Comparison of ENCODE assay signal across 8 mouse cellular contexts in genomic region chr1:153307509-153308178, GRCm38 (mm10). TPM values are rescaled to one million over a fixed set of nuclear protein-coding genes. Genes with fewer than 3 reads are reported as not detected.
DNase-seq lines count a peak whose midpoint lies in the region; ATAC-seq and TF ChIP-seq lines count a peak whose summit lies in the region.

No protein-coding gene starts in this region.

- H3K9ac ChIP-seq in hindbrain, embryonic 12.5 days = no peak overlapping the region
- H3K9ac ChIP-seq in intestine, postnatal 0 days (ENCODE audit: low read depth, low read length) = no peak overlapping the region
- peak overlapping the region; percentile 43; the same call in 1 of the 2 replicates for H3K9ac ChIP-seq in stomach, postnatal 0 days (ENCODE audit: low read length)

- 71% methylated on average over 12 of the region's 12 CpGs for WGBS in hindbrain, embryonic 10.5 days
- 73% methylated on average over 12 of the region's 12 CpGs for WGBS in hindbrain, embryonic 12.5 days
- 38% methylated on average over 12 of the region's 12 CpGs for WGBS in intestine, postnatal 0 days
- WGBS in stomach, postnatal 0 days = 29% methylated on average over 12 of the region's 12 CpGs

- peaks cover 23% of the 10 kb centered on the region for H3K4me1 ChIP-seq in hindbrain, embryonic 10.5 days (replicated peaks)
- H3K4me1 ChIP-seq in hindbrain, embryonic 12.5 days = peaks cover 18% of the 10 kb centered on the region
- H3K4me1 ChIP-seq in intestine, postnatal 0 days (replicated peaks; ENCODE audit: control insufficient read depth, insufficient read depth, low read length) = peaks cover 5% of the 10 kb centered on the region; the same call in 1 of the 2 replicates
- H3K4me1 ChIP-seq in stomach, postnatal 0 days (replicated peaks; ENCODE audit: control insufficient read depth, insufficient read depth) = peaks cover 15% of the 10 kb centered on the region

- H3K36me3 ChIP-seq in hindbrain, embryonic 10.5 days = no peaks in the 10 kb centered on the region
- no peaks in the 10 kb centered on the region for H3K36me3 ChIP-seq in hindbrain, embryonic 12.5 days
- H3K36me3 ChIP-seq in intestine, postnatal 0 days (ENCODE audit: control insufficient read depth, insufficient read depth) = no peaks in the 10 kb centered on the region
- no peaks in the 10 kb centered on the region for H3K36me3 ChIP-seq in stomach, postnatal 0 days (ENCODE audit: control insufficient read depth, insufficient read depth, low read length)

- no peak for TF ChIP-seq CTCF in intestine, postnatal 0 days (IDR thresholded peaks at IDR 0.05; ENCODE audit: low read depth)
- TF ChIP-seq CTCF in stomach, postnatal 0 days (IDR thresholded peaks at IDR 0.05; ENCODE audit: low read depth) = no peak

- no peak for TF ChIP-seq EP300 in stomach, postnatal 0 days (optimal IDR thresholded peaks at IDR 0.05)

- no peak overlapping the region for H3K4me2 ChIP-seq in hindbrain, embryonic 12.5 days (replicated peaks)
- H3K4me2 ChIP-seq in intestine, postnatal 0 days (replicated peaks; ENCODE audit: low read depth) = peak overlapping the region; percentile 37; the same call in 1 of the 2 replicates
- peak overlapping the region; percentile 40; the same call in 1 of the 2 replicates for H3K4me2 ChIP-seq in stomach, postnatal 0 days (replicated peaks; ENCODE audit: low read depth)

- H3K4me3 ChIP-seq in hindbrain, embryonic 10.5 days = no peak overlapping the region
- no peak overlapping the region for H3K4me3 ChIP-seq in hindbrain, embryonic 12.5 days
- no peak overlapping the region for H3K4me3 ChIP-seq in intestine, postnatal 0 days (ENCODE audit: low read depth, low read length)
- H3K4me3 ChIP-seq in stomach, postnatal 0 days (ENCODE audit: low read depth, low read length) = no peak overlapping the region

- ATAC-seq in hindbrain, embryonic 12.5 days (ENCODE audit: low FRiP score) = no peak
- no peak for ATAC-seq in intestine, postnatal 0 days
- peak; percentile 41 for ATAC-seq in stomach, postnatal 0 days (ENCODE audit: low FRiP score, low TSS enrichment)
- no peak for ATAC-seq in activated CD4-positive, CD25-positive, alpha-beta regulatory T cell, adult 4 months

- no peaks in the 10 kb centered on the region for H3K27me3 ChIP-seq in hindbrain, embryonic 10.5 days (ENCODE audit: insufficient read depth, poor library complexity, severe bottlenecking)
- no peaks in the 10 kb centered on the region for H3K27me3 ChIP-seq in hindbrain, embryonic 12.5 days
- H3K27me3 ChIP-seq in intestine, postnatal 0 days (replicated peaks; ENCODE audit: control insufficient read depth, insufficient read depth, low read length) = no peaks in the 10 kb centered on the region
- no peaks in the 10 kb centered on the region for H3K27me3 ChIP-seq in stomach, postnatal 0 days (ENCODE audit: control insufficient read depth, insufficient read depth, low read length)

- no peak for DNase-seq in hindbrain, embryonic 10.5 days (ENCODE audit: low spot score)
- peak; percentile 33 for DNase-seq in retina, postnatal 1 day
- DNase-seq in retina, embryonic 14.5 days (ENCODE audit: low spot score) = no peak
- DNase-seq in stomach, postnatal 0 days (ENCODE audit: low spot score) = peak; percentile 40
- no peak for DNase-seq in adrenal gland, postnatal 4 days (ENCODE audit: low spot score in 2 of 2)

- peak overlapping the region; percentile 69; the same call in 1 of the 2 replicates for H3K27ac ChIP-seq in hindbrain, embryonic 10.5 days
- H3K27ac ChIP-seq in hindbrain, embryonic 12.5 days = no peak overlapping the region
- H3K27ac ChIP-seq in intestine, postnatal 0 days (ENCODE audit: low read depth, low read length) = no peak overlapping the region
- H3K27ac ChIP-seq in stomach, postnatal 0 days (replicated peaks) = peak overlapping the region; percentile 87

- H3K9me3 ChIP-seq in hindbrain, embryonic 10.5 days = no peaks in the 10 kb centered on the region
- no peaks in the 10 kb centered on the region for H3K9me3 ChIP-seq in hindbrain, embryonic 12.5 days (replicated peaks)
- no peaks in the 10 kb centered on the region for H3K9me3 ChIP-seq in intestine, postnatal 0 days (ENCODE audit: control insufficient read depth)
- no peaks in the 10 kb centered on the region for H3K9me3 ChIP-seq in stomach, postnatal 0 days (ENCODE audit: control insufficient read depth, low read length)

RNA-seq across cellular contexts. Expression of gene Lamc1, which starts 24.9 kb away (rescaled TPM):
- 21.3 and 26.2 TPM in 2 replicates for polyA plus RNA-seq in hindbrain, embryonic 10.5 days (2016; fragmentation: Nextera tagmentation; extraction: Ambion mirVana)
- polyA plus RNA-seq in hindbrain, embryonic 12.5 days (2016; fragmentation: Nextera tagmentation; extraction: Ambion mirVana) = 35.7 and 36.0 TPM in 2 replicates
- 39.2 and 44.5 TPM in 2 replicates for polyA plus RNA-seq in intestine, postnatal 0 days (2015; fragmentation: Nextera tagmentation; extraction: Ambion mirVana)
- 41.6 and 41.8 TPM in 2 replicates for polyA plus RNA-seq in stomach, postnatal 0 days (2015; fragmentation: Nextera tagmentation; extraction: Ambion mirVana)
- polyA plus RNA-seq in activated CD4-positive, CD25-positive, alpha-beta regulatory T cell, adult 4 months (2017; shearing (Covaris generic)) = 1 to 10 TPM; 6.7 to 10.0 TPM
- total RNA-seq in adrenal gland, postnatal 4 days (2021) = 100 to 1,000 TPM; 186 to 227 TPM

Comparison
In these comparisons a context has a peak if more than half of its experiments do, and no peak if none do; other contexts are left out.
1. DNase-seq: peak in retina, postnatal 1 day (single experiment) and stomach, postnatal 0 days (single experiment); none in hindbrain, embryonic 10.5 days (single experiment), retina, embryonic 14.5 days (single experiment) and adrenal gland, postnatal 4 days (0 of 2).
2. H3K27ac ChIP-seq: peak in hindbrain, embryonic 10.5 days (single experiment) and stomach, postnatal 0 days (single experiment); none in hindbrain, embryonic 12.5 days (single experiment) and intestine, postnatal 0 days (single experiment).